Mouse (Mus musculus): ENCODE results near the gene Nomo1.

Gene Nomo1

GRCm38 (mm10) chr7:46033109-46033869 is at the start of gene Nomo1:
Gene Nomo1, plus strand, starts transcription at chr7:46033698.
- peak; percentile 92 for DNase-seq (ENCODE audit: low read depth, low spot score)

GRCm38 (mm10) chr7:45986893-45987292 is 46.6 kb upstream of the Nomo1 start:
- no peak for DNase-seq (ENCODE audit: low read depth, low spot score)

DNA sequence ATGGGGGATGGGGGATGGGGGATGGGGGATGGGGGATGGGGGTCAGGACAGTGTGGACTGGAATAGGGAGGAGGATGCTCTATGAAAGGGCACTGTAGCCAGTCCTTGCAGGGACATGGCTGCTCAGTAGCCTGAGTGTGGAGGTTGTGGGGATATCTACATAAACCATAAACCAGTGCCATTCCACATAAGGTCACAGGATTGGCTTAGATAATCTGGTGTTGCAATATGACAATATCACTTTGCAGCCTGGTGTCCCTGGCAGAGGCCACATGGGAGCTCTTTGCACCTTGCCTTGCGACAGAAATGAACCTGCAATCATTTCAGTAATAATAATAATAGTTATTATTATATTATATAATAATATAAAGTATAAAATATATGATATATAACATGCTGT is 45.2 kb upstream of the Nomo1 start:
- DNase-seq (ENCODE audit: low read depth, low spot score), result no peak

DNA sequence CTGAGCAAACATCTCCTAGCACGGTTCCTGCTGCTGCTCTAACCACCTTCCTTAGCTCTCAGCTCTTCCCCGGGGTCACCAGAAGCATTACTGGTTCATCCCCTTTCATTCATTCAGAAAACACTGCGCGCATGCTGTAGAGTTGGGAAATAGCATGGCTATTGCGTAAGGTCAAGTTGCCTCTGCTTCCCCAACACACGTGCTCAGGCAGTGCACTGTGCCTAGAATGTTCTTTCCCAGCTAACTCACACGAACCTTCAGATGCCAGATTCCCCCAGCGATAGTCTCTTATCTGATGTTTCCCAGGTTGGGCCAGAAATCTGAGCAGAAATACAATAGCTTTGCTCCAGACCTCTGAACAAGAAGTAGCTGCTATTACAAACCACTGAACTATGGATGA is 41.0 kb upstream of the Nomo1 start:
- no peak for DNase-seq (ENCODE audit: low read depth, low spot score)

GRCm38 (mm10) chr7:46000577-46000976 is 32.9 kb upstream of the Nomo1 start:
- DNase-seq (ENCODE audit: low read depth, low spot score), result no peak

DNA sequence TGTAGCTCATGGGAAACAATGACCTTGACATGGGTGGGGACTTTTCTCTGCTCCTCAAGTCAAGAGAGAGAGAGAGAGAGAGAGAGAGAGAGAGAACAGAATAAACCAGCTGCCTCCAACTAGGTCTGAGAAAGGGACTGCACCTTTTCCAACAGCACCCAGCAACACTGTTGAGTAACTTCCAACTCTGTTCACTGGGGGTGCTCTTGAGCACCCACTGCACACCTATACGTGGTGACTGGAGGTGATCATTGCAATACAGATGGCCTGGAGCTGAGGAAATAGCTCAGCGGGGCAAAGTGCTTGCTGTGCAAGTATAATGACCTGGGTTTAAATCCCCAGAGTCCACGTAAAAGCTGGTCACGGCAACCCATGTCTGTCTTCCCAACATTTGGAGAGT is 30.8 kb upstream of the Nomo1 start:
- no peak for DNase-seq (ENCODE audit: low read depth, low spot score)

- DNase-seq (ENCODE audit: low read depth, low spot score), result no peak
Measured at GRCm38 (mm10) chr7:46009578-46009977, 23.9 kb upstream of the Nomo1 start.

GRCm38 (mm10) chr7:46012121-46012520 is 21.4 kb upstream of the Nomo1 start:
- no peak for DNase-seq (ENCODE audit: low read depth, low spot score)

- DNase-seq (ENCODE audit: low read depth, low spot score), result no peak
Measured at GRCm38 (mm10) chr7:46013266-46014010, 20.1 kb upstream of the Nomo1 start.

GRCm38 (mm10) chr7:46019594-46019993 is 13.9 kb upstream of the Nomo1 start:
- DNase-seq (ENCODE audit: low read depth, low spot score), result no peak

DNA sequence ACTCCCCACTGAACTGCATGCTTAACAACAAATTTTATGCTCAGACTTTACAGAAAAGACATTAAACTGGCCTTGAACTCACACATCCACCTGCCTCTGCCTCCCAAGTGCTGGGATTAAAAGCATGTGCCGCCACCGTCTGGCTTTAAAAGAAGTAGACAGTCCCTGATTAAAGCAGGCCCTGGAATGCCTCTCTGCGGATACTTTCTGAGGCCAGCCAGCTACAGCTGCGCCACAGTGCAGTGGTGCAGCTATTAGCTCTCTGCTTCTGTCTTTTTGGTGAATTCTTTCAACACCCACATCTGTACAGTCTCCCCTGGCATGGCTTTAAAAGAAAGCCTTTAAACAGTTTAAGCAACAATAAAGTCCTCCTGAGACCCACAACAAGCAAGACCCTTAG is 11.5 kb upstream of the Nomo1 start:
- no peak for DNase-seq (ENCODE audit: low read depth, low spot score)

GRCm38 (mm10) chr7:46025436-46025835 is 8.1 kb upstream of the Nomo1 start:
- no peak for DNase-seq (ENCODE audit: low read depth, low spot score)

GRCm38 (mm10) chr7:46028681-46029080 is 4.8 kb upstream of the Nomo1 start:
- no peak for DNase-seq (ENCODE audit: low read depth, low spot score)

DNA sequence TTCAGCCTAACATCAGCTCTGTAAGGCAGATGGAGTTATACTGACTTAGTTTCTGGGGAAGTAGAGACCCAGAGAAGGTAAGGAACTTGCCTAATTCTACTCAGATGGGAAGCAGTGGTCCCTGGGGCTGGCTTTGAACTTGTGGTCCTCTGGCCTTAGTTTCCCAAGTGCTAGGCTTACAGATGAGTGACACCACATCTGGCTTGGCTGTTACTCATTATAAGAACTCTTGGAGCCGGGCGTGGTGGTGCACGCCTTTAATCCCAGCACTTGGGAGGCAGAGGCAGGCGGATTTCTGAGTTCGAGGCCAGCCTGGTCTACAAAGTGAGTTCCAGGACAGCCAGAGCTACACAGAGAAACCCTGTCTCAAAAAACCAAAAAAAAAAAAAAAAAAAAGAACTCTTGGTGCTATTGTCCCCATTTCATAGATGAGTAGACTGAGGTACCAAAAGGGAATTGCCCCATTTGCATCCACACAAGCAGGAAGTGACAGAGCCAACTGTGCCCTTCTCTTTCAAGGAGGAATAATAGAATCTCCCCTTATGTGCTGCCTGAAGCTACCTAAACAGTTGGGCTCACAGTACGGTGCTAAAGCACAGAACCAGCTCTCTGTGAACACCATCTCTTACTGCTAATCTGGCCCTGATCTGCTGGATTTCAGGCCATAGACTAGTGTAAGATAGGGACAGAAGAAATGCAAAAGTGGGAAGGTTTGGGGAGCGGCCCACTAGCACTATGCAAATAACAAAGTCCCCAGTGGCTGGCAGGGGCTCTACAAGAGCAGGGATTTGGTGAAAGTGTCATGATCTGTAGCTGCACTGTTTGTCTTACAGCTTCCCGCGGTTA is 4.0 kb upstream of the Nomo1 start:
- no peak for DNase-seq (ENCODE audit: low read depth, low spot score)

DNA sequence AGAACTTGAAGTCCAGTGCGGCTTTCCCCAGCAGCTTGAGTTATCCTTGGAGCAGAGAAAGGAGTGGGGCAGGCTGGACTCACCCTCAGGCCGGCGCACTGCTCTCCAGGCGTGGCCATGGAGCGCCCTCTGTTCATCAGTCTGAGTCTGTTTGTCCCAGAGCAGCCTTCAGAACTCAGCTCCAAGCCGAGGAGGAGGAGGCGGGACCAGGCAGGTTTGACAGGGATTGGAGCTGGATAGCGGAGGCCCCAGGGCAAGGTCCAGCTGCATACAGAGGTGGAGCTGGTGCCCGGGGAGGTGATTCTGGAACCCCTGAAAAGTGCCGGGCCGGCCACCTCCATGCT is 3.4 kb upstream of the Nomo1 start, which contains the start of gene Abcc6:
TSS of gene Abcc6 (minus strand) at position 158 of the 344 bp plus-strand sequence.
- DNase-seq (ENCODE audit: low read depth, low spot score), result no peak

DNA sequence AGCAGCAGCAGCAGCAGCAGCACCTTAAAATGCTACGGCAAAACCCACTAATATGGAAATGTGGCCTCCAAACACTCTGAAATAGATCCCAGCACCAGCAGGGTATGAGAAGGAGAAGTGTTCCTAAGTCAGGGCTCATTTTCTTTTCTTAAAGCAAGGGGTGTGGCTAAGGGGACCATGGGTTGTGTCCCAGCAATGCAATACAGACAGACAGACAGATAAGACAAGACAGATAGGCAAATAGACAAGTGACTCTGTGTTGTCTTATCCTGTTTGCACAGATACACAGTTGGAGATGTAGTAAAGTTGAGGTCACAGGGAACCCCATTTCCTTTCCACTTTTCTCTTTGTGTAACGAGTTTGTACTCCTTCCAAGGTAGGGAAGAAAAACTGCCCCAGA is 2.4 kb upstream of the Nomo1 start:
- DNase-seq (ENCODE audit: low read depth, low spot score), result no peak

DNA sequence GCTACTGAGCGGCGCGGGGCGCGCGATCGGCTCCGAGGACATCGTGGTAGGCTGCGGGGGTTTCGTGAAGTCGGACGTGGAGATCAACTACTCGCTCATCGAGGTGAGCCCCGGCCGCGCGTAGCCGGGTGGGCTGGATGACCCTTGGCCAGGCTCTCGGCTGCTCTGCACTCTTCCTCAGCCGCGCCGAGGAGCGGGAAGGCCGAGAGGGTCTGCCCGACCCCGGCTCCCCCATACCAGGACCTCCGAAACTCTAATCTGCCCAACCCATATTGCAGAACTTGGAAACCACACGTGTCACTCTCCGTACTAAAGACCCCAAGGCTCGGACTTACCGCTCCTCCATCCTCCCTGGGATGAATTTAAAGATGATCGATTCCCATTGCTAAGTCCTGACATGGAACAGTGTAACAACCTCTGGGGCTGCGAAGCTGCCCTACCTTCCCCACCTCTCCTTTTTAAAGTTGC is 406 bp downstream of the Nomo1 start:
- DNase-seq (ENCODE audit: low read depth, low spot score), result no peak

DNA sequence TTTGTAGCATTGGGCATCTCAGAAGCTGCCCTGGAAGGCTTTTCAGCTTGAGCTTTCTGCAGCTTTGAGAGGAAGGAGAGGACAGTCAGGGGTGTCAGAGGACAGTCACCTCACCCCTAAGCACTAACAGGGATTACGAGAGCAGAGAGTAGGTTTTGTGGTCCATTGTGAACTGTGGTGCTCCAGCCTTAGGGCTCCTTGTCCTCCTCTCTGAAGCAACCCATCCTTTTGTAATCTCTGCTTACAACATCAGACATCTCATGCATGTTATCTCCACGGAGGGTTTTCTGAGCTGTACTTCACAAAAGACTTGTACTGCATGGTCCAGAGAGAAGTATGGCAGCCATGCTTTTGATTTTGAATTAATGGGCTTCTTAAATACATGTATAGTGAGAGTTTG is 1.5 kb downstream of the Nomo1 start:
- no peak for DNase-seq (ENCODE audit: low read depth, low spot score)

DNA sequence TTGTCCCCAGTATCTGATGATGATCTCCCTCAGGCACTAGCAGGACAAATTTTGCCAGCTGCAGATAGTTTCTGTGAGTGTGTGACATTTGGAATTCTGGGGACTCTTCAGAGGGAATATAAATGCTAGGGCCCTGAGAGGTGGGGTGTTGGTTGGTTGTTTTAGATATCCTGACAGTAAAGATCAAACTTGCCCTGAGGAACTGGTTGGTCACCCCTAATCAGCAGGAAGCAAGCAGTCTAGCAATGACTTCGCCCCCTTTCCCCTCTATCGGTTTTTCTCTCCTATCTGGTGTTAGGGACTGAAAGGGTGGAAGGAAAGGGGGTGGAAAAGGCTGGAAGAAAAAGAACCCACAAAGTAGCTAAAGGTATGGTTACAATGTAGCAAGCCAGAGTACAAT is 2.0 kb downstream of the Nomo1 start:
- no peak for DNase-seq (ENCODE audit: low read depth, low spot score)

- no peak for DNase-seq (ENCODE audit: low read depth, low spot score)
Measured at GRCm38 (mm10) chr7:46037433-46037832, 3.9 kb downstream of the Nomo1 start.

DNA sequence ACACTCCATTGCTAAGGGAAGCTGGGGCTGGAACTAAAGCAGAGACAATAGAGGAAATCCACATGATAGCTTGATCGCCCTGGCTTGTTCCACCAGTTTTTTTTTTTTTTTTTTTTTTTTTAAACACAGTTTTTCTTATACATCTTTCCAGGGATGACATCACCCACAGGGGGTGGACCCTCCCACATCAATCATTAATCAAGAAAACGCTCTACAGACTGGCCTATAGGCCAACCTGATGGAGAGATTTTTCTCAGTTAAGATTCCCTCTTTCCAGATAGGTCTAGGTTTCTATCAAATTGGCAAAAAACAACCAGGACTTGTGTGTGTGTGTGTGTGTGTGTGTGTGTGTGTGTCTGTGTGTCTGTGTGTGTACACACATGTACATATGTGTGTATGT is 6.4 kb downstream of the Nomo1 start:
- no peak for DNase-seq (ENCODE audit: low read depth, low spot score)

DNA sequence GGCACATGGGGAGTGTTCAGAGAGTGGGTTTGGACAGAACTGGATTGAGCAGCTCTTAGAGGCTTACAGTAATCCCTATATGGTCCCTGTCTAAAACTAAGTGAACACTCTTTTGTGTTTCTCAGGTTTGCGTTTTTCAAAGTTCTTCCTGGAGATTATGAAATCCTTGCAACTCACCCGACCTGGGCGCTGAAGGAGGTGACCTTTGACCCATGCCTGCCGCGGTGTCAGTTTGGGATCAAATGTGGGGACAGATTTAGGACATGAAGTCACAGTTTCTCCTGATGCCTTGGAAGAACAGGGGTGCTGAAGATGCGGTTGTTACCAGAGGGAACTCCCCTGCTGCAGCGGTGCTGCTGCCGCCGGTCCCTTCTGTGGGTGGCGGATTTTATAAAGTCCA is 10.6 kb downstream of the Nomo1 start:
- no peak for DNase-seq (ENCODE audit: low read depth, low spot score)

Data from c-Kit-negative CD71-positive TER-119-positive erythroid progenitor cells, embryonic 14.5 days (primary cell).